Mouse (Mus musculus): ENCODE data around the gene Tom1l2. TPM values are rescaled to one million over a fixed set of nuclear protein-coding genes. Genes with fewer than 3 reads are reported as not detected.

Tom1l2 gene
- polyA plus RNA-seq (2012; rRNA removed), result 95.2 and 125 TPM in 2 replicates

GRCm38 (mm10) chr11:60352559-60353411, at the start of gene Tom1l2, which contains the start of gene Drc3:
Gene Tom1l2 (minus strand): TSS chr11:60352905.
Gene Drc3 (plus strand): TSS chr11:60353329.
- peak within 1 kb of the TSS; percentile 76 for H3K4me3 ChIP-seq (ENCODE audit: insufficient read depth, low read depth, low read length)
- WGBS, result under 1% methylated on average over 57 of the region's 57 CpGs
- H3K4me1 ChIP-seq (ENCODE audit: control insufficient read depth, insufficient read depth, low read length), result peaks cover 9% of the 10 kb centered on the region
- peak; percentile 53 for TF ChIP-seq POLR2A (IDR thresholded peaks at IDR 0.05; ENCODE audit: low read depth, low read length)
- no peak for TF ChIP-seq CTCF (conservative IDR thresholded peaks at IDR 0.05; ENCODE audit: insufficient read depth, insufficient read length, low read depth, low read length)
- H3K27me3 ChIP-seq (replicated peaks; ENCODE audit: control insufficient read depth, insufficient read depth, low read length), result no peaks in the 10 kb centered on the region
- no peaks in the 10 kb centered on the region for H3K36me3 ChIP-seq (ENCODE audit: control insufficient read depth, insufficient read depth, low read length)
- peak; percentile 100 for DNase-seq
- peak within 1 kb of the TSS; percentile 74 for H3K27ac ChIP-seq (ENCODE audit: insufficient read depth, low read depth, low read length)

DNA sequence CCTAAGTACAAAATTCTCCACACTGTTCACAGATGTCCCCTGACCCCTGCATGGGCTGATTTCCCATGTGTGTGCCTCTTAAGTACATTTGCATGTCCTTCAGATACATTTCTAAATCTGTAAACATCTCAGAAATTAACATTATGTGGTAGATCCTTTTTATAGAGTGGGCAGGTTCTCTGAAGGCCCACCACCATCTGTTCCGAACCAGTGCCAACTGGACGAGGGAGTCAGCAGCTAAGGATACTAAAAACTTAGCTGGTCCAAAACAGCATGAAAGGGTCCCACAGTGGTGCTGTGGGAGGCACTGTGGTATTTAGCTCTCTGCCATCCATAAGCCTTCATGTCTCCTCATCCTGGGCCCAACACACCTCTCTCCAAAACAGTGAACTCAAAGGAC, 44.5 kb upstream of the Tom1l2 start:
- 93% methylated on average over 2 of the region's 2 CpGs for WGBS
- Histone ChIP-seq H3K4me1 (ENCODE audit: control insufficient read depth, insufficient read depth, low read length) (no peaks in the 10 kb centered on the region), H3K36me3 (ENCODE audit: control insufficient read depth, insufficient read depth, low read length) (no peaks in the 10 kb centered on the region; the same call in 1 of the 2 replicates), H3K4me3 (ENCODE audit: insufficient read depth, low read depth, low read length) (no peak overlapping the region), H3K27me3 (replicated peaks; ENCODE audit: control insufficient read depth, insufficient read depth, low read length) (no peaks in the 10 kb centered on the region), H3K27ac (ENCODE audit: insufficient read depth, low read depth, low read length) (no peak overlapping the region)
- no peak for DNase-seq
- TF ChIP-seq POLR2A (IDR thresholded peaks at IDR 0.05; ENCODE audit: low read depth, low read length), result no peak
- TF ChIP-seq CTCF (conservative IDR thresholded peaks at IDR 0.05; ENCODE audit: insufficient read depth, insufficient read length, low read depth, low read length), result no peak

- Histone ChIP-seq H3K27me3 (replicated peaks; ENCODE audit: control insufficient read depth, insufficient read depth, low read length) (no peaks in the 10 kb centered on the region), H3K4me3 (ENCODE audit: insufficient read depth, low read depth, low read length) (no peak overlapping the region), H3K4me1 (ENCODE audit: control insufficient read depth, insufficient read depth, low read length) (no peaks in the 10 kb centered on the region), H3K36me3 (ENCODE audit: control insufficient read depth, insufficient read depth, low read length) (no peaks in the 10 kb centered on the region; the same call in 1 of the 2 replicates), H3K27ac (ENCODE audit: insufficient read depth, low read depth, low read length) (no peak overlapping the region)
- TF ChIP-seq CTCF (conservative IDR thresholded peaks at IDR 0.05; ENCODE audit: insufficient read depth, insufficient read length, low read depth, low read length) (no peak), POLR2A (IDR thresholded peaks at IDR 0.05; ENCODE audit: low read depth, low read length) (no peak)
- 59% methylated on average over 6 of the region's 6 CpGs for WGBS
- DNase-seq, result no peak
Measured at GRCm38 (mm10) chr11:60396546-60396945, 43.8 kb upstream of the Tom1l2 start.

DNA sequence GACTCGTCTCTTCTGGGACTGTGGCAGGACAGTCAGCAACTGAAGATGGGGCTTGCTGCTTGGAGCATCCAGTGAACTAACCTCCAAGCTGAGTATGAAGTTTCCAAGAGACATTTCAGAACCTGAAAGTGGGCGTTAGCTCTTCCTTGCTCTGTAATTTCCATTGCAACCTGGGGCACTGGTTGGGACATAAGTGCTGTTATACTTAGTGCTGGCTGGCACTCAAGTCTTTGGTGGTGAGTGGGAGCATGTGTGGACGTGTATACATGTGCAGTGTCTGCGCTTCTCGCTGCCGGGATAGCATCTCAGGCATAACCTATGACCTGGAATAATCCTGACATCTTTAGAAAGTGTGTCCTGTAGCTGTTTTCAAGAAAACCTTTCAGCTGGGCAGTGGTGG, 38.6 kb upstream of the Tom1l2 start:
- WGBS, result 89% methylated on average over 6 of the region's 6 CpGs

DNA sequence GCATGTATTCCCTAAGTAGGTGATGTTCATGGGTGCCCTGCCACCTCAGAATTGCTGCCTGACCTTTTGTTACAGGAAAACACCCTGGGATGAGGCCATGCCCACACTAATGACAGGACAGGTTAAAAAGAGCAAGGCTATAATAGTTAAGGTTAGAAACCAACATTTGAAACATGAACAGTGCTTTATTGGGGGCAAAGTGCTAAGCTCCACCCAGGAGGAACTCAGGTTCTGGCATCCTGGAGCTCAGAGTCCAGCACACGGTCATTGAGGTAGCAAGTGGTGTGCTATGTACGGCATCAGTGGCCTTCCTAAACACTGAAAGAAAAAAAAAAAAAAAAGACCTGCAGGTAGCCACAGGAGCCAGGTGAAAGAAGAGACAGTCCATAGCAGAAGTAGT, 35.2 kb upstream of the Tom1l2 start:
- no peak overlapping the region for H3K4me3 ChIP-seq (ENCODE audit: insufficient read depth, low read depth, low read length)
- no peaks in the 10 kb centered on the region for H3K4me1 ChIP-seq (ENCODE audit: control insufficient read depth, insufficient read depth, low read length)
- WGBS, result 59% methylated on average over 2 of the region's 2 CpGs
- DNase-seq, result peak; percentile 17
- no peak overlapping the region for H3K27ac ChIP-seq (ENCODE audit: insufficient read depth, low read depth, low read length)
- no peaks in the 10 kb centered on the region for H3K36me3 ChIP-seq (ENCODE audit: control insufficient read depth, insufficient read depth, low read length)
- no peaks in the 10 kb centered on the region for H3K27me3 ChIP-seq (replicated peaks; ENCODE audit: control insufficient read depth, insufficient read depth, low read length)
- TF ChIP-seq POLR2A (IDR thresholded peaks at IDR 0.05; ENCODE audit: low read depth, low read length) (no peak), CTCF (conservative IDR thresholded peaks at IDR 0.05; ENCODE audit: insufficient read depth, insufficient read length, low read depth, low read length) (no peak)

More for the DNA sequence above, 38.6 kb upstream of the Tom1l2 start:
- Histone ChIP-seq H3K36me3 (ENCODE audit: control insufficient read depth, insufficient read depth, low read length) (no peaks in the 10 kb centered on the region), H3K27me3 (replicated peaks; ENCODE audit: control insufficient read depth, insufficient read depth, low read length) (no peaks in the 10 kb centered on the region), H3K4me3 (ENCODE audit: insufficient read depth, low read depth, low read length) (no peak overlapping the region), H3K27ac (ENCODE audit: insufficient read depth, low read depth, low read length) (no peak overlapping the region), H3K4me1 (ENCODE audit: control insufficient read depth, insufficient read depth, low read length) (no peaks in the 10 kb centered on the region)
- TF ChIP-seq CTCF (conservative IDR thresholded peaks at IDR 0.05; ENCODE audit: insufficient read depth, insufficient read length, low read depth, low read length), result no peak
- TF ChIP-seq POLR2A (IDR thresholded peaks at IDR 0.05; ENCODE audit: low read depth, low read length), result no peak
- no peak for DNase-seq

DNA sequence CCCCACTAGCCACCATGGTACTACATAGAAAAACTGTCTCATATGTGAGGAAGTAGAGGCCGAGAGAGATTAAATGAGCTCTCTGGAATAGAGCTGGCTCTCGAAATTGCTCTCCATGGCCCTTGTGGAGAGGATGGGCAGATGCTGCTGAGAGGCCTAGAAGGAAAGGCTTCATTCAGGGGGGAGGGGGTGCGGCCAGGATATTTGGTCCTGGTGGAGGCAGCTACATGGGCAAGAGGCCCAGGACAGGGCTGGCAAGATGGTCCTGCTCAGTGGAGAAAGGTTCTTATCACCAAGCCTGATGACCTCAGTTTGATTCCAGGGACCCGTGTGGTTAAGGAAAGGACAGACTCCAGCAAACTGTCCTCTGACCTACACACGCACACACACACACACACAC, 33.2 kb upstream of the Tom1l2 start:
- 88% methylated on average over 5 of the region's 5 CpGs for WGBS
- Histone ChIP-seq H3K4me1 (ENCODE audit: control insufficient read depth, insufficient read depth, low read length) (no peaks in the 10 kb centered on the region), H3K4me3 (ENCODE audit: insufficient read depth, low read depth, low read length) (no peak overlapping the region), H3K27ac (ENCODE audit: insufficient read depth, low read depth, low read length) (no peak overlapping the region), H3K36me3 (ENCODE audit: control insufficient read depth, insufficient read depth, low read length) (no peaks in the 10 kb centered on the region), H3K27me3 (replicated peaks; ENCODE audit: control insufficient read depth, insufficient read depth, low read length) (no peaks in the 10 kb centered on the region)
- TF ChIP-seq POLR2A (IDR thresholded peaks at IDR 0.05; ENCODE audit: low read depth, low read length) (no peak), CTCF (conservative IDR thresholded peaks at IDR 0.05; ENCODE audit: insufficient read depth, insufficient read length, low read depth, low read length) (no peak)
- no peak for DNase-seq

DNA sequence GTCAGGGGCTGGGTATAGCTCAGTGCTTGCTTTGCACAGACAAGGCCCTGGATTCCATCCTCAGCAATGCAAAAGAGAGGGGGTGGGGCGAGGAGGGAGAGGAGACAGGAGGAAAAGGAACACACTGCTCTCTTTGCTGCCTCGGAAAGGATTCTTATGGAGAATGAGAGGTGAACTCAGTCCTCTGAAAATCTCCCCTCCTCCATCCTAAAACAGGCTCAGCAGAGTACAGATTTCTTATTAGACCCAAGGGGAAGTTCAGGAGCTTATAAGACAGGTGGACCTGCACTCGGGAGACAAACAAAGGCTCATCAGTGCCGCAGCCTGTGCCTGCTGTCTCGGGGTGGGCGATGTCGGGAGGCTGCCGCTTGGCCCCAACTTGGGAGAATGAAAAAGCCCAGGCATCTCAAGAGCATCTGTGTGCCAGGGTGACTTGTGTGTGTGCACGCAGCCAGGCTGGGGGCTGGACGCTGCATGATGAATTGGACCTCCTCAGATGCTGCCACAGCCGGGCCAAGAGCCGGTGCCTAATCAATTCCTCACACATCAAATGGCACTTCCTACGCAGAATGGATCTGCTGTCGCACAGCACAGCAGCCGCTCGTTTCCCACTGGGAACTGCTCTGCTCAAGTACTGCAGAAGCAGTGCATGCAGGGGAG, 32.2 kb upstream of the Tom1l2 start:
- Histone ChIP-seq H3K27ac (ENCODE audit: insufficient read depth, low read depth, low read length) (no peak overlapping the region), H3K36me3 (ENCODE audit: control insufficient read depth, insufficient read depth, low read length) (no peaks in the 10 kb centered on the region), H3K27me3 (replicated peaks; ENCODE audit: control insufficient read depth, insufficient read depth, low read length) (no peaks in the 10 kb centered on the region), H3K4me1 (ENCODE audit: control insufficient read depth, insufficient read depth, low read length) (no peaks in the 10 kb centered on the region), H3K4me3 (ENCODE audit: insufficient read depth, low read depth, low read length) (no peak overlapping the region)
- WGBS, result 31% methylated on average over 16 of the region's 16 CpGs
- TF ChIP-seq POLR2A (IDR thresholded peaks at IDR 0.05; ENCODE audit: low read depth, low read length), result no peak
- TF ChIP-seq CTCF (conservative IDR thresholded peaks at IDR 0.05; ENCODE audit: insufficient read depth, insufficient read length, low read depth, low read length), result no peak
- no peak for DNase-seq
